12 mouse cellular contexts compared by ENCODE assay signal in genomic region chrX:159210007-159210406, GRCm38 (mm10). TPM values are rescaled to one million over a fixed set of nuclear protein-coding genes. Genes with fewer than 3 reads are reported as not detected.
DNase-seq lines count a peak whose midpoint lies in the region; ATAC-seq and TF ChIP-seq lines count a peak whose summit lies in the region.
"Had no signal": no experiment of that assay in that cellular context is flagged by ENCODE, and none has a peak within 500 bp of the region (broad histone marks: within the 10 kb centered on the region; RNA-seq: fewer than 3 reads in every experiment).

Gene Rps6ka3, plus strand, starts transcription at chrX:159210307.

- CTCF ChIA-PET in Patski (lab: Charles Lee) = no interaction called here

- no peak for ATAC-seq in Patski
- ATAC-seq in liver, embryonic 12.5 days = no peak

- H3K4me3 ChIP-seq in heart, embryonic 10.5 days = no peak within 1 kb of the TSS
- no peak within 1 kb of the TSS for H3K4me3 ChIP-seq in liver, embryonic 12.5 days
- H3K4me3 ChIP-seq: midbrain, embryonic 12.5 days had no signal

- in situ Hi-C loops in Patski (cut with MboI; ENCODE audit: low pct_unique_long_range_greater_than_20kb) = no loop called here

- no peak within 1 kb of the TSS for H3K27ac ChIP-seq in heart, embryonic 10.5 days
- no peak within 1 kb of the TSS for H3K27ac ChIP-seq in liver, embryonic 12.5 days
- H3K27ac ChIP-seq: midbrain, embryonic 12.5 days had no signal

- no peak within 1 kb of the TSS for H3K4me2 ChIP-seq in liver, embryonic 12.5 days
- H3K4me2 ChIP-seq: midbrain, embryonic 12.5 days had no signal

- WGBS in heart, embryonic 10.5 days = 77% methylated on average over 4 of the region's 4 CpGs
- 76% methylated on average over 4 of the region's 4 CpGs for WGBS in liver, embryonic 12.5 days (ENCODE audit: insufficient replicate concordance)

- no peak for DNase-seq in heart, postnatal 10 days
- DNase-seq in heart, embryonic 10.5 days (ENCODE audit: low spot score) = no peak
- DNase-seq in Patski (ENCODE audit: low read depth, low spot score) = no peak
- no peak for DNase-seq in gastrocnemius, postnatal 14 days
- no peak for DNase-seq in left cerebral cortex, postnatal 36 days (ENCODE audit: low spot score in 2 of 2)
- DNase-seq in spleen, postnatal 14 days (ENCODE audit: low spot score in 2 of 2) = no peak
- DNase-seq in urinary bladder, postnatal 25 days (ENCODE audit: low spot score) = no peak
- DNase-seq: cerebellum, postnatal 14 days; retina, postnatal 1 day; thymus, postnatal 4 days had no signal

- H3K9me3 ChIP-seq in heart, embryonic 10.5 days = no peaks in the 10 kb centered on the region
- H3K9me3 ChIP-seq in liver, embryonic 12.5 days (replicated peaks) = no peaks in the 10 kb centered on the region
- H3K9me3 ChIP-seq: midbrain, embryonic 12.5 days had no signal

- intact Hi-C loops in heart, postnatal 10 days (cut with DNase I) = no loop called here
- intact Hi-C loops in gastrocnemius, postnatal 14 days (cut with DNase I; ENCODE audit: low total_unique reads) = no loop called here
- intact Hi-C loops in left cerebral cortex, postnatal 36 days (cut with DNase I) = no loop called here

- H3K9ac ChIP-seq in liver, embryonic 12.5 days = no peak within 1 kb of the TSS
- H3K9ac ChIP-seq: midbrain, embryonic 12.5 days had no signal

- no peaks in the 10 kb centered on the region; the same call in 1 of the 2 replicates for H3K27me3 ChIP-seq in heart, embryonic 10.5 days (ENCODE audit: insufficient read depth, poor library complexity, severe bottlenecking)
- peaks cover 32% of the 10 kb centered on the region for H3K27me3 ChIP-seq in Patski
- H3K27me3 ChIP-seq in liver, embryonic 12.5 days (replicated peaks) = no peaks in the 10 kb centered on the region; the same call in 1 of the 2 replicates

- no peaks in the 10 kb centered on the region for H3K36me3 ChIP-seq in heart, embryonic 10.5 days
- no peaks in the 10 kb centered on the region for H3K36me3 ChIP-seq in liver, embryonic 12.5 days
- H3K36me3 ChIP-seq: midbrain, embryonic 12.5 days had no signal

- no peaks in the 10 kb centered on the region for H3K4me1 ChIP-seq in heart, embryonic 10.5 days
- no peaks in the 10 kb centered on the region for H3K4me1 ChIP-seq in liver, embryonic 12.5 days
- H3K4me1 ChIP-seq: midbrain, embryonic 12.5 days had no signal

- no peak for TF ChIP-seq CTCF in Patski (IDR thresholded peaks at IDR 0.05)

- POLR2A ChIA-PET in Patski (lab: Charles Lee) = no interaction called here

RNA-seq across cellular contexts. Expression of gene Rps6ka3, which starts in this region (rescaled TPM):
- 10 to 100 TPM; 57.6 to 60.7 TPM for total RNA-seq in heart, postnatal 10 days (2021)
- 6.5 and 7.0 TPM in 2 replicates for polyA plus RNA-seq in heart, embryonic 10.5 days (2016; fragmentation: Nextera tagmentation; extraction: Ambion mirVana)
- polyA plus RNA-seq in Patski (2021) = 32.0 TPM
- 10 to 100 TPM; 58.8 to 78.0 TPM for total RNA-seq in gastrocnemius, postnatal 14 days (2021)
- 10 to 100 TPM; 46.8 to 54.4 TPM for total RNA-seq in left cerebral cortex, postnatal 36 days (2021)
- 1.8 and 2.3 TPM in 2 replicates for polyA plus RNA-seq in liver, embryonic 12.5 days (2016; fragmentation: Nextera tagmentation; extraction: Ambion mirVana)
